Mouse (Mus musculus): Measurements from ENCODE around the gene U2af1l4. TPM values are rescaled to one million over a fixed set of nuclear protein-coding genes. Genes with fewer than 3 reads are reported as not detected.

Gene U2af1l4
- 85.7 TPM for polyA plus RNA-seq (2017; shearing (Covaris generic))

GRCm38 (mm10) chr7:30563117-30563905, at the start of gene U2af1l4, which contains the start of the genes Gm49396 and Psenen:
Gene U2af1l4, plus strand, starts transcription at chr7:30563301.
Gene Gm49396, plus strand, starts transcription at chr7:30563344.
Gene Psenen, minus strand, starts transcription at chr7:30563627.

DNA sequence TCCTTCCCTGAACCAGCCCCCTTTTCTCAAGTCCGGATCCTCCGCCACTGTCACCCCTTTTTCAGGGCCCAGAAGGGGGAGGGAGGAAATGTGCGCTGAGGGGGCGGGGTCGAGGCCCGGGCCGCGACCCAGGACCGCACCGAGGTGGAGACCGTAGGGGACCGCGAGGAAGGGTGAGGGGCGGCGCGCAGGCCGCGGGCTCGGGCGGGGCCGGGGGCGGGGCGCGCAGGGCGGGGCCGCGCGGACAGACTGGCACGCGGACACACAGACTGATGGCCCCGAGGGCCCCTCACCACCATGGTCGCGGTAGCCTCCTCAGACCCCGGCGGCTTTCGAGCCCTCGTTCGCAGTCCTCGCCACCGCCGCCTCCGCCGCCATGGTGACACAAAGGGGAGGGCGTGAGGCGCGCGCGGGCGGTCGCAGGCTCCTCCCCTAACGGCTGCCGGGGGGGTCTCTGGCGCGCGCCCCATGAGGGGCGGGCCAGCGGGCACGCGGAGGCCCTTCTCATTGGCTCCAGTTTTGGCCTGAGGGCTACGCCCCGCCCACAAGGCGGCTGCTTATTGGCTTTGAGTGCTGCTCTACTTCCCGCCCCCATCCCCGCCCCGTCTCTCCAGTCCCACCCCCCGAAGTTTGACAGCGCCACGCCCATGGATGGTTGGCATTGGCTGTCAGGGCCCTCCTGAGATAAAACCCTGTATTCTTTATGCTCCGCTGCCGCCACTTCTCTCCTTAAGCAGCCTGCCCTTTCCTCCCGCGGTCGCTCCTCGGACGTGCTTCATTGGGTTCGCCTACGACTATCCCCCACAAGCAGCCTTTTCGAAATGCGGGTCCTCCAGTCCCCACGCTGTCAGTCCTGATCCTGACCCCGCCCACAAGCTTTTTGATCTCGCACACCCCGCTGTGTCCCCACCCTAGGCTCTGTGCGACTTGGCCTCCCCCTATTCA, 28.2 kb upstream of the U2af1l4 start, which contains the start of gene Arhgap33:
Arhgap33 (minus strand) TSS at position 428 of the 945 bp plus-strand sequence.

DNA sequence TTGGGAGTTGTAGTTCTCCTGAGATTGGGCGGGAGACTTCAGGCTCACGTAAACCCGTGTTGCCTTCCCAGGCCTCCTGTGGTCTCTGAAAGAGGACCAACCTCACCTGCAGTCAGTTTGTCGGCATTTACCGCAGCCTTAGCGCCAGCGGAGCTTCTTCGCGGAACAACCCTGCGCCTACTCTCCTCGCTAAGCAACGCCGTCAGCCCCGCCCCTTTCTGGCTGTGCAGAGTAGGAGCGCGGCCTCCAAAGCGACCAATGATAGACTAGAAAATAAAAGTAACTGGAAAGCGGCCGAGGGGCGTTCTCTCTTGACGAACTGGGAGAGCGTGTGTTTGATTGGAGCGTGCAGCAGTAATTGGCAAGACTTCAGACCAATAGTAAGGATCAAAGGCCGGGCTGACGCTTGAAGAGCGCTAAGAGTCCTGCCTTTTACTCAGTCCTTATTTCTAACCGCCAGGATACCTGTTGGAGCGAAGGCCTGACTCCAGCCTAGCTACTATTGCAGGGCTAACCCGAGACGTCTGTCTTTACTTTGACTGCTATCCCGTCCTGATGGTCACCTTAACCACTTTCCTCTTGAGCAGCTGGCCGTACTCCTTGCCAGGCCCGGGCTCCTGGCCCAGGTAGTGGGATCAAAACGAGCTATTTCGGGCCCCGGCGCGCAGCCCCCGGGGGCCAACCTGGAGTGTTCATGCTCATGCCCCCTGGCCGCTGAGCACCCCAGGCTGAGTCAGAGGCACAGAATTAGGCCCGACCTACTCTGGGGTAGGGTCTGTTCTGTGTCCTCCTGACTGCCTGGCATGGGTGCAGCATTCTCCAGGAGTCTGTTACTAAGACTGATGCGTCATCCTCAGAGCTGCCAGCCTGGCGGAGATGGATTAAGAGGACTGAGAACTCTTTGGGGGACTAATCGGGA, 10.7 kb upstream of the U2af1l4 start, which contains the start of the genes Hspb6 and Proser3:
Hspb6 (plus strand) TSS at position 77 of the 919 bp plus-strand sequence.
Proser3 (minus strand) TSS at position 198 of the 919 bp plus-strand sequence.

DNA sequence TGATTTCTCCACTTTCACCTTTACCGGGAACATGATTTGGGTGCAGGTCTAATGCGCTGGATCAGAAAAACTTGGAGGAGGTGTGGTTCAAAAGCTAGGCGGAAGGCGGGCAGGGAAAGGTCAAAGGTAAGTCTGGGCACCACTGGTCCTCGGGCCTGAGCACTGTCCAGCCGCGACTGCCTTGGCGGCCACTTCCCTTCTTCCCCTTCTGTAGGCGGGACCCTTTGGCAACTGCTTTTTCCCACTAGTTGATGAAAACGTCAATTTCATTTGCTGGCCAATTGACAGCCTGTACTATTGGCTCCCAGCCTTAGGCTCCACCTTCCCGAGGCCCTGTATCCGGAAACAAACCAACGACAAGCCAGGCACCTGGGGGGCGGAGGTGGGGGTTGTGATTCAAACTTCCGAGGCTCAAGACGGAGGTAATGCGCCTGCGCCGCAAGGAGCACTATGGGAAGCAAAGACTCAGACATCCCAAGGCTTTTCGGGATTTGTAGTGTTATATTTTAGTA, 3.6 kb upstream of the U2af1l4 start, which contains the start of gene Lin37:
Lin37 (minus strand) TSS at position 396 of the 512 bp plus-strand sequence.

DNA sequence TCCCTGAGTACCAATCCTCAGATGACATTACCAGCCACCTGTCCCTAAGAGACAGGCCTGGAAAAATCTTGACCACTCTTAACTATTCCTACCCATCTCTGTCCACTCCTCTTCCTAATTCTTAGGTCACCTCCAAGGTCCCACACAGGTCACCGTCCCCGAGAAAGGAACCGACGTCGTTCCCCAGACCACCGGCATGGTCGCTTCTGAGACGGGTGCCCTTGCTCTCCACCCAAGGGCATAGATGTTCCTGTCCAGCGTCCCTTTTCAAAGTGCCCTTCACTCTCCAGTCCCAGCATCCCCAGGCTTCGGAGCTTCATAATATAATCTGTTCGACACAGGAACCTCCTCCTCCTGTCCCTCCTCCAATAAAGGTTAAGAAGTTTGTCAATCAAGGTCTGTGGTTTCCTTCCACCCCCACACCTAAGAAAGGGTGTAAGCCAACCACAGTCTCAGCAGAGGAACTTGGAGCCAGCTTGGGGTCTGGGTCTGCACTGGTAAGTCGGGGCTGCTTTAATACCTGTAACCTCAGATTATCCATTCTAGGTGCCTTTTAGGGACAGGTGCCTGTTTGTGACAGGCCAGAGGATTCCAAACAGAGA, 2.0 kb downstream of the U2af1l4 start, which contains the start of gene Igflr1:
Igflr1 (plus strand) TSS at position 458 of the 602 bp plus-strand sequence.

DNA sequence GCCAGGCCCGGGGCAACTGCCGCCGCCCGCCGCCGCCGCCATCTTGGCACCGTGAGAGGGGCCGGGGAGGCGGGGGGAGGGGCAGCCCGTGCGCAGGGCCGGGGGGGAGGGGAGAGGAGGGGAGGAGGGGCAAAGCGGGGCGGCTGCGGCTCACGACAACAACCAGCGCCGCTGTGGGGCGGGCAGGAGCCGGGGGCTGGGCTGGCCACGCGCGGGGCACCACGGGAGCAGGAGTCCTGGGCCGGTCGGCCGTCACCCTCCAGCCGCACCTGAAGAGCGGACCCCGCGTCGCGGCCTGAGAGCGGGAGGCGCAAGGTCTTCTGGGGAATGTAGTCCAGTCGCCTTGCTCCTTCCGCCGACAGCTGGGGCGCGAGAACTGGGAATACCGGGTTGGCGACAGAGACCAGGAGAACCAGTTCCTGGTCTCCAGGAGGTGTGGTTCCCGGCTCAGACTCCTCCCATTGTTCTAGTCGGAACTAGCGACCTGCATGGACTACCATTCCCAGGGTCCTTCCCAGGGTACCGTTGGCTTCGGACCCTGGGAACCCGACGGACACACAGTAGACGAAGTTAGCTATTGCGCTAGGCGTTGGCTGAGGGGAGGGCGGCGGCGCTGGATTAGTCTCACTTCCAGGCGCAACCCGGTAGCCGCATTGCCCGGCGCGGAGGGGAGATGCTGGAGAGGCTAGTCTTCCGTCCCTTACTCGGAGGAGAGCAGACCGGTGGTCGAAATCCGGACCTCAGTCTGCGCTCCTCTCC, 25.8 kb downstream of the U2af1l4 start, which contains the start of gene Kmt2b:
Kmt2b (minus strand) TSS at position 51 of the 759 bp plus-strand sequence.

DNA sequence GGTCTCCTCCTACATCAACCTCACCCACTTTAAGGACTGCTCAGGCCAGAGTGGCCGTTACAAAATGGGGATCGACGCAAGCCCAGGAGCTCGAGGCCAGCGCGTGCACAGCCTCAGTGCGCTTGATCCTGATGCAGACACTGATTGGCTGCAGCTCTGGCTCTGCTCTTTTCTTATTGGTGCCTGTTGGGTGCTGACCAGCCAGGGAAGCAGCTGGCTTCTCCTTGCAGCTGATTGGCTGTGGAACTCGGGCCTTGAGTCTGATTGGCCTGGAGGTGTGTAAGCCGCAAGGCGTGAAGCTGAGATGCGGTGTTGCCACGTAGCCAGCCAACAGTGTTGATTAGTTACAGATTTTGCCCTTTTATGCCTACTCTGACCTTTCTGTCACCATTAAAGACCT, 35.7 kb downstream of the U2af1l4 start, which contains the start of gene Zbtb32:
Zbtb32 (minus strand) TSS at position 124 of the 400 bp plus-strand sequence.

DNA sequence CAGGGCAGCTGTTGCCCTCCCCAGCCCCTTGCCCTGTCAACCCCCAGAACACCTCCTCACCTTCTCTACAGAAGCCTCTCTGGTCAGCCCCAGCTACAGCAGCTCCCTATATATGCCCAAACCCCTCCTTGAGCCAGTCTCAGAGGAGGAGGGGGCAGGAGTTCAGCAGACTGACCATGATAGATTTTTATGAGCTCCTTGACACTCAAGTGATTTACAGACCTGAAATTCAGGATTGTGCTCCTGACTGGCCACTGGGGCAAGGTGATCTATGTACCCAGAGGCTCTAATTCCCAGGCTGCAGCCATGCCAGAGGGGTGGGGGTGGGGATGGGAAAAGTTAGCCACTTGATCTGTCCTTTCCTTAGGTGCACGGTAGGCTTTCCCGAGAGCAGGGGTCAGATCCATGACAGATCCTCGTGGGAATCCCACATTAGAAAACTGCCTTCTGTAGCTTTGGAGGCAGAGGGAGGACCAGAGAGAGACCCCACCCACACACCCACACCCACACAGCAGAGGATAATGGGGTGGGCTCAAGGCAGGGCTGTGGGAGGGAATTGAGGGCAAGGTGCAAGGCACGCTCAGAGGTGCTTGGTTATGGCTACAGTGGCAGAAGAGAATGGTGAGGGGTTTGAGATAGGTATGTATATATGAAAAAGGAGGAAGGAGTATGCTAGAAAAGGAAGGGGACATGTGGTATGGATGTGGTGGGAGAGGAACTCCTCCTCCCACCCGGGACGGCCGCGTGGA, 49.7 kb downstream of the U2af1l4 start, which contains the start of gene Upk1a:
Upk1a (minus strand) TSS at position 194 of the 749 bp plus-strand sequence.

Other genes starting within 250 kb of the U2af1l4 start
- gene Syne4, start 248.5 kb upstream of the U2af1l4 start, polyA plus RNA-seq (2017; shearing (Covaris generic)), result 6.1 TPM
- not detected for gene E130208F15Rik, start 241.6 kb upstream of the U2af1l4 start, polyA plus RNA-seq (2017; shearing (Covaris generic))
- 24.2 TPM for gene Sdhaf1, start 239.4 kb upstream of the U2af1l4 start, polyA plus RNA-seq (2017; shearing (Covaris generic))
- not detected for gene Lrfn3, start 200.5 kb upstream of the U2af1l4 start, polyA plus RNA-seq (2017; shearing (Covaris generic))
- not detected for gene Tyrobp, start 149.5 kb upstream of the U2af1l4 start, polyA plus RNA-seq (2017; shearing (Covaris generic))
- 367 TPM for gene Hcst, start 143.4 kb upstream of the U2af1l4 start, polyA plus RNA-seq (2017; shearing (Covaris generic))
- gene Nfkbid, start 141.6 kb upstream of the U2af1l4 start, polyA plus RNA-seq (2017; shearing (Covaris generic)), result 181 TPM
- gene Aplp1, start 117.8 kb upstream of the U2af1l4 start, polyA plus RNA-seq (2017; shearing (Covaris generic)), result 3.6 TPM
- gene Kirrel2, start 105.6 kb upstream of the U2af1l4 start, polyA plus RNA-seq (2017; shearing (Covaris generic)), result not detected
- not detected for gene Nphs1, start 105.0 kb upstream of the U2af1l4 start, polyA plus RNA-seq (2017; shearing (Covaris generic))
- gene Prodh2, start 69.7 kb upstream of the U2af1l4 start, polyA plus RNA-seq (2017; shearing (Covaris generic)), result not detected
- gene Arhgap33, start 28.2 kb upstream of the U2af1l4 start, polyA plus RNA-seq (2017; shearing (Covaris generic)), result 1.2 TPM
- gene Hspb6, start 11.1 kb upstream of the U2af1l4 start, polyA plus RNA-seq (2017; shearing (Covaris generic)), result 5.3 TPM
- gene Proser3, start 11.0 kb upstream of the U2af1l4 start, polyA plus RNA-seq (2017; shearing (Covaris generic)), result 4.3 TPM
- 53.4 TPM for gene Lin37, start 3.5 kb upstream of the U2af1l4 start, polyA plus RNA-seq (2017; shearing (Covaris generic))
- gene Gm49396, start within 50 bp of the U2af1l4 start, polyA plus RNA-seq (2017; shearing (Covaris generic)), result 68.6 TPM
- 168 TPM for gene Psenen, start 326 bp downstream of the U2af1l4 start, polyA plus RNA-seq (2017; shearing (Covaris generic))
- gene Igflr1, start 2.1 kb downstream of the U2af1l4 start, polyA plus RNA-seq (2017; shearing (Covaris generic)), result 38.1 TPM
- 16.1 TPM for gene Kmt2b, start 25.4 kb downstream of the U2af1l4 start, polyA plus RNA-seq (2017; shearing (Covaris generic))
- gene Zbtb32, start 35.6 kb downstream of the U2af1l4 start, polyA plus RNA-seq (2017; shearing (Covaris generic)), result 1.1 TPM
- gene Upk1a, start 49.5 kb downstream of the U2af1l4 start, polyA plus RNA-seq (2017; shearing (Covaris generic)), result 0.49 TPM
- 305 TPM for gene Cox6b1, start 62.9 kb downstream of the U2af1l4 start, polyA plus RNA-seq (2017; shearing (Covaris generic))
- gene Etv2, start 72.6 kb downstream of the U2af1l4 start, polyA plus RNA-seq (2017; shearing (Covaris generic)), result not detected
- gene Rbm42, start 87.0 kb downstream of the U2af1l4 start, polyA plus RNA-seq (2017; shearing (Covaris generic)), result 214 TPM
- gene Haus5, start 101.7 kb downstream of the U2af1l4 start, polyA plus RNA-seq (2017; shearing (Covaris generic)), result 42.8 TPM
- gene Pmis2, start 108.3 kb downstream of the U2af1l4 start, polyA plus RNA-seq (2017; shearing (Covaris generic)), result not detected
- not detected for gene 2200002J24Rik, start 135.6 kb downstream of the U2af1l4 start, polyA plus RNA-seq (2017; shearing (Covaris generic))
- gene Atp4a, start 148.9 kb downstream of the U2af1l4 start, polyA plus RNA-seq (2017; shearing (Covaris generic)), result not detected
- 70.8 TPM for gene Tmem147, start 166.2 kb downstream of the U2af1l4 start, polyA plus RNA-seq (2017; shearing (Covaris generic))
- 1.4 TPM for gene Gapdhs, start 180.4 kb downstream of the U2af1l4 start, polyA plus RNA-seq (2017; shearing (Covaris generic))
- 1.0 TPM for gene Sbsn, start 188.2 kb downstream of the U2af1l4 start, polyA plus RNA-seq (2017; shearing (Covaris generic))
- gene Dmkn, start 200.5 kb downstream of the U2af1l4 start, polyA plus RNA-seq (2017; shearing (Covaris generic)), result not detected
- gene Krtdap, start 224.6 kb downstream of the U2af1l4 start, polyA plus RNA-seq (2017; shearing (Covaris generic)), result not detected

All from naive thymus-derived CD4-positive, alpha-beta T cell, adult 5 months (primary cell).